Mouse (Mus musculus): Measurements from ENCODE around the gene Gpc6. TPM values are rescaled to one million over a fixed set of nuclear protein-coding genes. Genes with fewer than 3 reads are reported as not detected.

Gpc6 gene
- 1 to 10 TPM; 1.7 to 4.1 TPM for total RNA-seq (2021)
- long read RNA-seq, experiment 1: 0 reads
- long read RNA-seq, experiment 2, partial matches to known transcripts: 0 of 1 reads
- long read RNA-seq, experiment 2, other reads (novel, unspliced or antisense): 1 of 1 reads

- Histone ChIP-seq H3K4me3 (peak within 1 kb of the TSS; percentile 84), H3K27ac (peak within 1 kb of the TSS; percentile 75)
- DNase-seq: peak; percentile 82
- intact Hi-C loops (cut with DNase I): no loop called here
- TF ChIP-seq CTCF (IDR thresholded peaks at IDR 0.05): no peak
Measured at GRCm38 (mm10) chr14:116924876-116925601, at the start of gene Gpc6. Gpc6 (plus strand) TSS chr14:116925315.

- intact Hi-C loops (cut with DNase I): no loop called here
- no peak overlapping the region for H3K4me3 ChIP-seq
Measured at GRCm38 (mm10) chr14:116882480-116883044, 42.6 kb upstream of the Gpc6 start.

GRCm38 (mm10) chr14:116894316-116894715, 30.8 kb upstream of the Gpc6 start:
- intact Hi-C loops (cut with DNase I): no loop called here

More at GRCm38 (mm10) chr14:116882480-116883044, 42.6 kb upstream of the Gpc6 start:
- no peak for TF ChIP-seq CTCF (IDR thresholded peaks at IDR 0.05)
- no peak overlapping the region for H3K27ac ChIP-seq
- DNase-seq: no peak

DNA sequence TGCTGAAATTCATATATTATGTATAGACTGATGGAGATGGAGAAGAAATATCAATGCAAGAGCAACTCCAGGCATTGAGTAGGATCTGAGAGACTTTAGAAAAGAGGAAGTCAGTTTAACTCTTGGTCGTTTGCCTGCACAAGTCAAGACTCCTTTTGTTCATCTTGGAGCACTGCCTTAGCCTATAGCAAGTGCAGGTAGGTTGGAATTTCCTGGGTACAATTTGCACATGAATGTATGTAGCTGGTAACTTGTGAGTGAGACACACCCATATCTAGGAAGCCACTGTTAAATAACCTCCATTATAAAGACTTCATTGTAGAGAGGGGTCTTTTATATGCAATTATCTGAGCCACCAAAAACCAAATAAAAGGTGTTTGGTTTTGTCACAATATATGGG, 27.1 kb upstream of the Gpc6 start:
- H3K27ac ChIP-seq: no peak overlapping the region
- DNase-seq: no peak
- H3K4me3 ChIP-seq: no peak overlapping the region
- no peak for TF ChIP-seq CTCF (IDR thresholded peaks at IDR 0.05)
- intact Hi-C loops (cut with DNase I): loop anchor here (1.0 kb wide), 1 partner anchor 13 kb away; no protein-coding TSS in a partner anchor

More at GRCm38 (mm10) chr14:116894316-116894715, 30.8 kb upstream of the Gpc6 start:
- no peak for DNase-seq
- no peak overlapping the region for H3K27ac ChIP-seq
- TF ChIP-seq CTCF (IDR thresholded peaks at IDR 0.05): no peak
- H3K4me3 ChIP-seq: no peak overlapping the region

- no peak overlapping the region for H3K4me3 ChIP-seq
- H3K27ac ChIP-seq: no peak overlapping the region
- DNase-seq: no peak
- no peak for TF ChIP-seq CTCF (IDR thresholded peaks at IDR 0.05)
- intact Hi-C loops (cut with DNase I): no loop called here
Measured at GRCm38 (mm10) chr14:116911768-116912167, 13.3 kb upstream of the Gpc6 start.

DNA sequence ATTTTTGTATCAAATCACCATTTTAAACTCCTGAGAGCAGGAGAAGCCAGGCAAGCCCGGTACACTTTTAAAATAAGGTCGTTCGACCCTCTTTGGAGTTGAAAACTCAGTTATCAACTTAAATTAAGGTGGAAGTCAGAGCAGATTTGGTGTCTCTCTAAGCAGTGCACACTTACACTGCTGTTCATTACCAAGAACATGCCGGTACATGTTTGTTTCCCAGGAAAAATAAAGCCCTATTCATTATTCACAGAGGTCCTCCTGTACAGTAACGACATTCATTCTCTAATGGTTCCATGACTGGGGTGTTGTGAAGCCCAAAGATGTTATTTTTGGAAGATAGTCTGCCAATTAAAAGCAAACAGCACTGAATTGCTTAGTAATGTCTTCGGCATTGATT, 8.2 kb upstream of the Gpc6 start:
- intact Hi-C loops (cut with DNase I): no loop called here

GRCm38 (mm10) chr14:116924266-116924665, 849 bp upstream of the Gpc6 start:
- intact Hi-C loops (cut with DNase I): no loop called here
- TF ChIP-seq CTCF (IDR thresholded peaks at IDR 0.05): no peak
- DNase-seq: no peak
- Histone ChIP-seq H3K27ac (no peak overlapping the region), H3K4me3 (no peak overlapping the region)

More for the DNA sequence above, 8.2 kb upstream of the Gpc6 start:
- no peak overlapping the region for H3K27ac ChIP-seq
- H3K4me3 ChIP-seq: no peak overlapping the region
- TF ChIP-seq CTCF (IDR thresholded peaks at IDR 0.05): no peak
- no peak for DNase-seq

- TF ChIP-seq CTCF (IDR thresholded peaks at IDR 0.05): no peak
- intact Hi-C loops (cut with DNase I): no loop called here
- peak overlapping the region; percentile 84 for H3K4me3 ChIP-seq
- peak; percentile 48 for DNase-seq
- H3K27ac ChIP-seq: peak overlapping the region; percentile 75
Measured at GRCm38 (mm10) chr14:116925691-116926403, 732 bp downstream of the Gpc6 start.

DNA sequence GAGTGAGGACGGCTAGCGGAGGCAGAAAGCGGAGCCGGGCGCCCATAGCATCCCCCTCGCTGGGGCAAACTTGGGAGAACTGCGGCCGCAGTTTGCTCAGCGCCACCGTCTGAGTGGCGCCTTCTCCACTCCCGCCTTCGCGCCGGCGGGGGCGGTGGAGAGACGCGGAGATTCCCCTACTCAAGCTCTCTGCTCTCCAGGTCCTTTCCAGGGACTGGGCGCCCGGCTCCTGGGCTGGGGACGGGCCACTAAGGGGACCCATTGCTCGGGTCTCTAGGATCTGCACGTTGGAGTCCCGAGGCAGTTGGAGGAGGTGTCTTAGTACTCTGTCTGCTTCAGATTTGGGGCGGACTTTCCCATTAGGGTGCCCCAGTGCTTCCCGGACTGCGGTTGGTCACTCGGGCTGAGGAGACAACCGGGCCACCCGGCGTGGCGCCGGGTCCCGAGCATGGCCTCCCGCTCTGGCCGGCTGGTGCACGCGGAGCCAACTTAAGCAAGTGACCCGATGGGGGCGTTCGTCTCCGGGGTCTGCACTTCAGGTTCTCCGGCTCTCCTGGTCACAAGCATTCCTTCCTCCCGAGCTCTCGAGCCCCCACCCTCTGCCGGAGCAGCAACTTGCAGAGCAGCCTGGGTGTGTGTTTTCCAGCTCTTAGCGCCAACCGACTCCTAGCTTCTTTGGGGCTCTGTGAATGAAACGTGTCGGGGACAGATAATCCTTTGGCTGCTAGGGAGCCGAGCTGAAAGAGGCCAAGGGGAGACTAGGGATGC, 1.5 kb downstream of the Gpc6 start:
- intact Hi-C loops (cut with DNase I): no loop called here
- H3K4me3 ChIP-seq: peak overlapping the region; percentile 84
- peak; percentile 39 for TF ChIP-seq CTCF (IDR thresholded peaks at IDR 0.05)
- peak overlapping the region; percentile 75 for H3K27ac ChIP-seq
- peak; percentile 67 for DNase-seq

DNA sequence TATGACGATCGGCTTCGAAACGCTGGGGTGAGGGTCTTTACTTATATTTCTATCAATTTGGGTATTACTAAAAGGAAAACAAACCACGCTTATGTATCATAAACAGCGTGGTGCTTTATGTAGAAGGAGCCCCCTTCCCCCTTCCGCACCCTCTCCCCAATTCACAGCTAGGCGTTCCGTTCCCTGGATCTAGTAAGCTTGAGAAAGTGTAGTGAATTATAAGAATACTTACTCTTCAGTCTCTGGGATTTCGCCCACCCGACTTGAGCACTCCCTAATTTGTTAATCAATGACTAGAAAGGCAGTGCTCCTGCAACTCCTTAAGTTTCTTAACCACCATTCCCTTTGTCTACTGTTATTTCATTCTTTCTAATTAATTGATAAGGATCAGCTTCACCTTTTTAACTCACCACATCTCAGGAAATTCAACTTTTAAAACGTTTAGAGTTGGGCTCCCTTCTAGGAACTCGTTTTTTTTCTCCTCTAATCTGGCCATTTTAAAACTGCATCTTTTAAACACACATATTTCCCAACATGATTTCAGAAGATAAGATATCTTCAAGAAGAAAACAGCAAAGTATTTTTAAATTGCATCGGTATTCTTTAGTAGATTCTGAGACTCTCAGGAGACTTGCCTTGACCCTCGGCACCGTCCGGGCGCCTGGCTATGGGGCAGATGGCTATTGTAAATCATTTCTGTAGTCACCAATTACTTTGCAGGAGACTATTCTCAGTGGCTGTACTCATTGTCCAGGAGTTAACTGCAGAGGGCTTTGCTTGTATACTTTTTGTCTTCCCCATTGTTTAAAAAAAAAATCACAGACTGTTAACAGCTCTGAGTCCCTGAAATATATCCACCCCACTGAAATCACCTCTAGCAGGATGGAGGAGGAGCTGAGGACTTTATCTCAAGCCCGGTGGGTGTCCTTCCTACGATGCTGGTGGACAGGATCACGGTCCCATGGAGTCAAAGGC, 2.5 kb downstream of the Gpc6 start:
- intact Hi-C loops (cut with DNase I): no loop called here
- Histone ChIP-seq H3K27ac (peak overlapping the region; percentile 75; the same call in 1 of the 2 replicates), H3K4me3 (peak overlapping the region; percentile 84)
- DNase-seq: no peak
- TF ChIP-seq CTCF (IDR thresholded peaks at IDR 0.05): no peak

DNA sequence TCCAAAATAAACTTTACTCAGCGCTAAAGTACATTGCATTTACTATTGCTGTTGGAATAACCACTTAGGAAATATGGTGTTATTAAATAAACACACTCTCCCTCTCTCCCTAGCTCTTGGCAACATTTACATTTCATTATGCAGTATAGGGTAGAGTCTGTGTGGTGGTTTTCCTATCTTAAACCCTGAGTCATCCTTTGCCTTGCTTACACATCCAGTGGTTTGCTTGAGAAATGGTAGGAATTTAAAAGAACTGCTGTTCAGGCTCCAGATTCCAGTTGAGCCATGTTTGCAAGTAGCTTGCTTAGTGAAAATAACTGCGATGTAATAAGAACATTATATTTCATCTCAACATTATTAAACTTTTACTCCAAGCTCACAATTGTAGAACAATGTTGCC, 3.3 kb downstream of the Gpc6 start:
- intact Hi-C loops (cut with DNase I): no loop called here
- H3K27ac ChIP-seq: no peak overlapping the region
- no peak for DNase-seq
- TF ChIP-seq CTCF (IDR thresholded peaks at IDR 0.05): no peak
- H3K4me3 ChIP-seq: no peak overlapping the region
